Mouse (Mus musculus): ENCODE measurements around the gene Atf6. TPM values are rescaled to one million over a fixed set of nuclear protein-coding genes. Genes with fewer than 3 reads are reported as not detected.

Atf6 gene
- polyA plus RNA-seq, 1 experiment from 2014 or later, result 7.5 TPM

DNA sequence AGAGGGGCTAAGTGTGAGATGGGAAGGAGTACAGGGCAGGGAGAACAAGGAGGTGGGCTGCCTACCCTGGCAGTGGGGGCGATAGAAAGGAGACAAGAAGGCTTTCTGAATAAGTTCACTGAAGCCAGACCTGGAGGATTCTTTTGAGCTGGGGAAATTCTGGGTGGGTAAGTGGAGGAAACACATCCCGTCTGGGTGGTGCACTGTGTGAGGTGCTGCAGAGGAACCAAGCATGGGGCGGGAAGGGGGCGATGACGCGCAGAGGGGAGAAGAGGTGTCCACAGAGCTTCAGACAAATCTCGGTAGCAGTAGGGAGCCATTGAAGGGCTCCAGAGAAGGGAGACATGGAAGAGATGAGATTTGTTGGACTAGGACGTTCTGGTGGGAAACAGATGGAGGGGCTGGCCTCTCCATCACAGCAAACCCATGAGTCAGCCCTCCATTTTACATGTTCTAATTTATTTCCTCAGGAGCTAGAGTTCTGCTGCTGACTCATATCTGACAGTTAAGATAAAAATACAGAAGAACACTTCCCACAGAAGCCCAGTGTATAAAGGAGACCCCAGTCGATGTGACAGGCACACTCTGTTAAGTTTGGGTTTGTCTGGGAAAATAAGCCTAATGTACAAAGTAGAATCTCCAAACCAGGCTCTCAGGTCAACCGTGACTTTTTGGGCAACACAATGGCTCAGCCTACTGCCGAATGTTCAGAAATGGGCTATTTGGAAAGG, 135.5 kb downstream of the Atf6 start:
- 82% methylated on average over 11 of the region's 11 CpGs for WGBS
- no peak overlapping the region for H3K4me3 ChIP-seq
- no peak overlapping the region for H3K27ac ChIP-seq (replicated peaks)
- H3K36me3 ChIP-seq, result no peaks in the 10 kb centered on the region
- no peaks in the 10 kb centered on the region for H3K4me1 ChIP-seq
- no peaks in the 10 kb centered on the region for H3K9me3 ChIP-seq (replicated peaks)
- no peak for DNase-seq (ENCODE audit: low spot score)
- H3K27me3 ChIP-seq (ENCODE audit: low read depth, poor library complexity, severe bottlenecking), result no peaks in the 10 kb centered on the region

DNA sequence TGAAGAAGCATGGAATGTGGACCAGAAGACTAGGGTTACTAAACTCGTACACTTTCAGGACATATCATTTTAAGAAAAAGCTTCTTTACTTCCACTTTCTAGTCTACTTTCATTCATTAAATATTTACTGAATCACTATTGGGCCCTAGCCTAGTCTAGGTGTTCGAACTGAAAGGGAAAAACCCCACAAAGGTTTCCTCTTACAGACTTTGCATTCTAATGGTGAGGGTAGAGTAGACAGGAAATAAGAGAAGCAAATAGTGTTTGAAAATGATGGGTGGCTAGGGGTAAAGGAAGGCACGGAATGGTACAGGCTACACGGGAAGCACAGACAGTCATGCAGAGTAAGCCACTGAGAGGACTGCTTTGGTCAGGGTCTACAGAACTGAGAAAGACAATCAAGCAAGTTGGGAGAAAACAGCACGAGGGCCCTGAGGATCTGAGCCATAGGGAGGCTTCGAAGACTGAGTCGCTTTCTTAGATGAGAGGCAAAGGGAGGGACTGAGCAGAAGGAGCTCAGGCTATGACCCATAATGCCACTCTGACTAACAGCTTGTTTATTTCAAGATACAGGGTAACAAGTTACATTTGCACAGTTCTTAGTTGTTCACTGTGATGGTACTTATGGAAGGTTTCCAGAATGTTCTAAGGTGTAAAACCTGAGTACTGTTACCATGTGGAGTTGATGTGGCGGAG, 138.2 kb downstream of the Atf6 start:
- Histone ChIP-seq H3K36me3 (no peaks in the 10 kb centered on the region), H3K27me3 (ENCODE audit: low read depth, poor library complexity, severe bottlenecking) (no peaks in the 10 kb centered on the region), H3K27ac (replicated peaks) (no peak overlapping the region), H3K9me3 (replicated peaks) (no peaks in the 10 kb centered on the region), H3K4me3 (no peak overlapping the region), H3K4me1 (no peaks in the 10 kb centered on the region)
- no peak for DNase-seq (ENCODE audit: low spot score)
- 87% methylated on average over 8 of the region's 8 CpGs for WGBS

DNA sequence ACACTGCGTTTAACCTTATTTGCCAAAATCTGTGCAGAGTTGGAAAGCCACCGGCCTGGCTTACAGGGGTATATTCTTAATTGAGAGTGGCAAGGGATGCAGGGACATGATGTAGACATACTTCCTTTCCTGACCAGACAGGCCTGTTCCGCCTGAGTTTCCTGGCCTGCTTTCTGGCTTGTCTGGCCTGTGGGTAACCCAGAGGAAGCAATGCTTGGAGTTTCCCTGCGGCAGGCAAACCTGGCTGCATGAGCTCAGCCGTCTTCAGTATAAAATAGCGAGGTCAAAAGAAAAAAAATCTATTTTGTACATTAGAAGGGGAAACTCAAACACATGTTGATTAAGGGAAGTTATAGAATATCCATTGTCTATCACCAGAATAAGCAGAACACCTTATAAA, 139.0 kb downstream of the Atf6 start:
- DNase-seq (ENCODE audit: low spot score), result no peak
- H3K9me3 ChIP-seq (replicated peaks), result no peaks in the 10 kb centered on the region
- no peaks in the 10 kb centered on the region for H3K36me3 ChIP-seq
- H3K4me1 ChIP-seq, result no peaks in the 10 kb centered on the region
- no peak overlapping the region for H3K4me3 ChIP-seq
- no peak overlapping the region for H3K27ac ChIP-seq (replicated peaks)
- WGBS, result 83% methylated on average over 6 of the region's 6 CpGs
- H3K27me3 ChIP-seq (ENCODE audit: low read depth, poor library complexity, severe bottlenecking), result no peaks in the 10 kb centered on the region

DNA sequence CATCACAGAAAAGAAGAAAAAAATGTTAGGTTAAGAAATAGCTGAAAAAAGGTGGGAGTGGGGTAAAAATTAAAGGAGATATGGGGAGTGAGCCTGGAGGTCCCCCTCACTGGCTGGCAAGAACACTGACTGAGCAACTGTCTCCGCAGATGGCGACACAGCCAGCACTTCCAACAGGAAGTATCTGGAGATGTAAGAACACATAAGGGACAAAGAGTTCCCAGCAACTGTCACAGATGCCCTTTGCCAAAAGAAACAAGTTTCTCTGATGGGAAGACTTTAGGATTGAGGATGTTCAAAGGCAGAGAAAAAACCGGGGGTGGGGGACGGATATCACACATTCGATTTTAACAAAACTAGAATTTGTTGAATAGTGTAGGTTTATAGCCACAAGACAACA, 146.0 kb downstream of the Atf6 start:
- Histone ChIP-seq H3K9me3 (replicated peaks) (no peaks in the 10 kb centered on the region), H3K4me3 (no peak overlapping the region), H3K27me3 (ENCODE audit: low read depth, poor library complexity, severe bottlenecking) (no peaks in the 10 kb centered on the region), H3K27ac (replicated peaks) (no peak overlapping the region), H3K36me3 (no peaks in the 10 kb centered on the region), H3K4me1 (peaks cover 4% of the 10 kb centered on the region; the same call in 1 of the 2 replicates)
- 87% methylated on average over 5 of the region's 5 CpGs for WGBS
- no peak for DNase-seq (ENCODE audit: low spot score)

DNA sequence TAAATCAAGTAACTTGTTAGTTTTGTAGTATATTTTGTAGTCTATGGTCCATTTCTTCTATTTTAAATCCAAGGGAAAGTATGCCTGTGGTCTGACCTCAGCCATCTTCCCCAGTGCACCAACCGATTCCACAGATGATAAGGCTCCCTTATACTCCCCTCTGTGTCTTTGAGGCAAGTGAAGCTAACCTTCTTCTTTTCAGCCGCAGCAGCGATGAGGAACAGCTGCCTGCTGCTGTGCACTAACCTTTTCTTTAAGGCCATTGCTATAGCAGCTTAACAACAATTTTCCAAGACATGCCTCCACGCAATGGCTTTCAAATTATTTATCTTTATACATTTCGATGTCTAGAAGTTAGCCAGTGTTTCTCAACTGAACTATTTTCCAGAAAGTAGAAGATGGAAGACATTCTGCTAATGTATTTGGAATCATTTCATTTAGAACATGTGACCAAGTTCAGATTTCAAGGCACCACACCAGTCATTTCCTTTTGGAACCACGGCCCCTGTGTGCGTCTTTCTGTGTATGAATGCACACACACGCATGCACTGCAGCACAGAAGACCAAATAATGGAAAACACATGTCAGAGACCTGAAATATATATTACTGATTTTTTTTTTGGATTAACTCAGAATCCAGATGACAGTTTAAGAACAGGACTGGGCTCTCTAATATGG, 149.3 kb downstream of the Atf6 start:
- Histone ChIP-seq H3K4me3 (no peak overlapping the region), H3K4me1 (peaks cover 4% of the 10 kb centered on the region; the same call in 1 of the 2 replicates), H3K36me3 (no peaks in the 10 kb centered on the region), H3K27me3 (ENCODE audit: low read depth, poor library complexity, severe bottlenecking) (no peaks in the 10 kb centered on the region), H3K27ac (replicated peaks) (no peak overlapping the region), H3K9me3 (replicated peaks) (no peaks in the 10 kb centered on the region)
- 78% methylated on average over 8 of the region's 8 CpGs for WGBS
- DNase-seq (ENCODE audit: low spot score), result no peak

DNA sequence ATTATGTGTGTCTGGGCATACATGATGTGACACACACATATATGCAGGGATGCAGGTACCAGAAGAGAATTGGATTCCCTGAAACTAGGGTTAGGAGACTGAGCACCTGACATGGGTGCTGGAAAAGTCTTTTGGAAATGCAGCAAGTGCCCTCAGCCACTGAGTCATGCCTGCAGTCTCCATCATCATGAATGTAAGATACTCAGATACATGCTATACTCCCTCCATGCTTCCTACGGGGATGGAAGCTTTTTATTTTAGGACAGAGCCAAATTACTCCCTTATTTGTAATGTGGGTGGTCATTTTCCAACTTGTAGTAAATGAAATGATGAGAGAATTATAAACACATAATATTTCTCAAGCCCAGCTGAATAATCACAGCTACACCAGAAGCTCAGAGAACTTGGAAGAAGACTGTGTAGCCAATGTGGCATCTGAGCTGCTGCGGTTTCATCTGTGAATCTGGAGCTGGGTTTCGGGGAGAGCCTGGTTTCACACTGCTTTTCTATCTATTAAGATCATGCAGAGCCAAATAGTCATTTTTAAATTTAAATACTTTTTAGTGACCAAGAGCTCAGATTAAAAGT, 150.2 kb downstream of the Atf6 start:
- H3K36me3 ChIP-seq, result no peaks in the 10 kb centered on the region
- no peaks in the 10 kb centered on the region for H3K27me3 ChIP-seq (ENCODE audit: low read depth, poor library complexity, severe bottlenecking)
- 94% methylated on average over 3 of the region's 3 CpGs for WGBS
- no peak overlapping the region for H3K27ac ChIP-seq (replicated peaks)
- DNase-seq (ENCODE audit: low spot score), result no peak
- no peaks in the 10 kb centered on the region for H3K9me3 ChIP-seq (replicated peaks)
- peaks cover 4% of the 10 kb centered on the region; the same call in 1 of the 2 replicates for H3K4me1 ChIP-seq
- no peak overlapping the region for H3K4me3 ChIP-seq

DNA sequence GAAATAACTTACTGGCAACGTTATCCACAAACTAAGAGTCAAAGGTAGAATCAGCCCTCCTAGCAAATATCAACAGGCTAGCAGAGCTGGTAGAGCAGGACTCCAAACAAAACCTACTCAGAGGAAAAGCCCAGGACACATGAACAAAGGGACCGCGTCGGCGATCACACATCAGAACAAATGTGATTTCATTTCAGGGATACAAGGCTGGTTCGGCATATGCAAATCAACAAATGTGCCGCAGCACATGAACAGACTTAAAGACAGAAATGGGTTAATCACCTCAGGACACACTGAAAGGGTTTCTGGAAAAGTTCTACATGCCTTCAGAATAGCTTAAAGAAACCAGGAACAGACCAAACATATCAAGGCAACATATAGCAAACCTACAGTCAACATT, 155.8 kb downstream of the Atf6 start:
- 92% methylated on average over 7 of the region's 7 CpGs for WGBS
- Histone ChIP-seq H3K4me3 (no peak overlapping the region), H3K36me3 (0 out of 2 replicates have a peak, but pooled peaks cover 3% of the 10 kb centered on the region), H3K27me3 (ENCODE audit: low read depth, poor library complexity, severe bottlenecking) (no peaks in the 10 kb centered on the region), H3K4me1 (no peaks in the 10 kb centered on the region), H3K27ac (replicated peaks) (no peak overlapping the region), H3K9me3 (replicated peaks) (no peaks in the 10 kb centered on the region)
- DNase-seq (ENCODE audit: low spot score), result no peak

DNA sequence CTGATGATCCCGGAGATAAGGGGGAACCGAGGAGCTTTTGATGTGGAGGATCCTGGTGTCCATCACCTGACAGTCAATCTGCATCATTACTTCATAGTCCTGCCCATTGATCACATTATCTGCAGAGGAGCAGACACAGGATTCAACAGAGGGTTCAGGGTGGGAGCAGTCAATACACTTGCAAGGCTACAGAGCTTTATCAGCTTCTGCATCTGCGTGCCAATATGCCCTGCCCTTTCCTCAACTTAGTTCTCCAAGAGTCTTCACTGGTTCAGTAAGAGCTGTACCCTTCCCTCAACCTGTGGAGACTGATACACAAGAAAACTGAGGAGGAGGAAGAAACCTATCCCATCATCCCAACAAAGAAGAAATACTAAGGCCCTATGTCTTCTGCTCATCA, 157.6 kb downstream of the Atf6 start:
- 91% methylated on average over 3 of the region's 3 CpGs for WGBS
- Histone ChIP-seq H3K27me3 (ENCODE audit: low read depth, poor library complexity, severe bottlenecking) (no peaks in the 10 kb centered on the region), H3K36me3 (0 out of 2 replicates have a peak, but pooled peaks cover 3% of the 10 kb centered on the region), H3K9me3 (replicated peaks) (no peaks in the 10 kb centered on the region), H3K4me3 (no peak overlapping the region), H3K4me1 (no peaks in the 10 kb centered on the region), H3K27ac (replicated peaks) (no peak overlapping the region)
- DNase-seq (ENCODE audit: low spot score), result no peak

DNA sequence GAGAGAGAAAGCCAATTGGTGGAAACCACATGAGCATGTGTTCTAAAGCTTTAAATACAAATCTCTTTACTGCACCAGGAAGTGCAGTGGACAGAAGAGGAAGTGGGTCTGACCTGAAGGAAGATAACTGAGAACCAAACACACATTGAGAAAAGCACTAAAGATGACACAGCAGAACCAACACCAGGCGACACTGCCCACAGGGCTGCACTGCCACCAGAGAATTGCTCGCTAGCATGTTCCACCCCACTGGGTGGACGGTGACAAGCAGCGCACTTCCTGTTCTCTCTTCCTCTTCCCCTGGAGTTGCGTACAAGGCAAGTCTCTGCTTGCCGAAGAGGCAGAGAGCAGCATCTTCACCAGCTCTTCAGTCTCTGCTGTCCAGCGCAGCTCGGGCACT, 158.1 kb downstream of the Atf6 start:
- Histone ChIP-seq H3K27me3 (ENCODE audit: low read depth, poor library complexity, severe bottlenecking) (no peaks in the 10 kb centered on the region), H3K4me1 (no peaks in the 10 kb centered on the region), H3K4me3 (no peak overlapping the region), H3K36me3 (0 out of 2 replicates have a peak, but pooled peaks cover 3% of the 10 kb centered on the region), H3K27ac (replicated peaks) (no peak overlapping the region), H3K9me3 (replicated peaks) (no peaks in the 10 kb centered on the region)
- no peak for DNase-seq (ENCODE audit: low spot score)
- 91% methylated on average over 8 of the region's 8 CpGs for WGBS

DNA sequence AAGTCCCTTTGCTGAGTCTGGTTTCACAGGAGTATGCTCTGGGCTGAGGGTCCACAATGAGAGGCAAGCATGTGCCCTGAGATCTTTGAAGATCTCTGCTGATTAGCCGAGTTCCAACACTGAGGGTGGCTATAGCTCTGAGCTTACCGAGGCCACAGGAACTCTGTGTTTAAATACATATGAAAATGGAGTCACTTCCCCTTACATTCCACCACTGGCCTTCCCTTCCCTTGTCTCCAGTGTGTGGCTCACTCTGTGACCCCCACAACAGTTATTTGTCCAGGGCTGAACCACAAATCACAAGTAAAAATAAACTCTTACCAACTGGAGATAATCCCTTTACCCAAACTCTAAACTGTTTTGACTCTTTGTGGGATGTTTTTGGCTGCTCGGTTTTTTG, 158.5 kb downstream of the Atf6 start:
- no peak overlapping the region for H3K4me3 ChIP-seq
- no peak overlapping the region for H3K27ac ChIP-seq (replicated peaks)
- 0 out of 2 replicates have a peak, but pooled peaks cover 3% of the 10 kb centered on the region for H3K36me3 ChIP-seq
- no peaks in the 10 kb centered on the region for H3K9me3 ChIP-seq (replicated peaks)
- no peaks in the 10 kb centered on the region for H3K4me1 ChIP-seq
- 81% methylated on average over 3 of the region's 3 CpGs for WGBS
- DNase-seq (ENCODE audit: low spot score), result no peak
- no peaks in the 10 kb centered on the region for H3K27me3 ChIP-seq (ENCODE audit: low read depth, poor library complexity, severe bottlenecking)

DNA sequence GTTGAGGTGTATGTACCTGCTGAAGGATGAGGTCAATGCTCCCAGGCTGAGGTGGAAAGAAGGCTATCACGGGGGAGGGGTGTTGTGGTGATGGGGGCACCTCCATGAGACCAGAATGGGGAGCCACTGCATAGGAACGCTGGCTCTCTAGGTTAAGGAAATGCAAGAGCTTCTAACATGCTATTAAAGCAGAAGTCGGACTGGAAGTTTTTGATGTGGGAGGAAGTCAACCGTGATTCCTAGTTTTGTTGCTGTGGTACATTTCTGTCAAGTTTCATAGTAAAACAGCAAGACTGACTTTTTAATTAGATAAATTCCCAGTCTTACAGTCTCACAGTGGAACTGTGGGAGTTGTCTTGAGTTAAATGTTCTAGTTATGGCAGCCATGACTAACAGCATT, 161.5 kb downstream of the Atf6 start:
- Histone ChIP-seq H3K27me3 (ENCODE audit: low read depth, poor library complexity, severe bottlenecking) (no peaks in the 10 kb centered on the region), H3K27ac (replicated peaks) (no peak overlapping the region), H3K36me3 (0 out of 2 replicates have a peak, but pooled peaks cover 3% of the 10 kb centered on the region), H3K4me3 (no peak overlapping the region), H3K4me1 (no peaks in the 10 kb centered on the region; the same call in 1 of the 2 replicates), H3K9me3 (replicated peaks) (no peaks in the 10 kb centered on the region)
- 95% methylated on average over 4 of the region's 4 CpGs for WGBS
- no peak for DNase-seq (ENCODE audit: low spot score)

DNA sequence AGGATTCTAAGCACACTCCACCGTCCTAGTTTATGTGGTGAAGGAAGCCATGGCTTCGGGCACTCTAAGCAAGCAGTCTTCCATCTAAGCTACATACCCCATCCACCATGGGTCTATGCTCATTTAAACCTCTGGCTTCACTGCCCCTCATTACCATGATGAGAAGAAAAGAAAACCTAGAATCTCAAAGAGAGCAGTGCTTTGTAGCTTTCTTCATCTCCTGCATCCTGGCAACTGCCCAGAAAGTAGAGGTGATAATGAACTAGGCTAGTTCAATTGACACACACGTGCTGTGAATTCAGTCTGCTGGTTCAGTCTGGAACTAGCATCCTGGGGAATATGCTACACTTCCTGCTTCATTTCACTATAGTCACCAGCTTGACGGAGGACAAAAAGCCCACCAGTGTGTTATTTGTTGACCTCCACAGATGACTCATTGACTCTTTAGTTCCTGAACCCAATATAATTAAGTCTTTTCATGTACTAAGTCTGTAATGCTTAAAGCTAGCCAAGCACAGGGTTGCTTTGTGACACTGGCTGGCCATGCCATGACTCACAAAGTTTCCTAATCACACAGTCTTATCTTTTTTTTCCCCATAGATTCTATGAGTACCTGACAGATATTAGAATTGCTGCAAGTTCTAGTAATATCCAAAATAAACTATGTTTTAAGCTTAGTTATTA, 162.5 kb downstream of the Atf6 start:
- 0 out of 2 replicates have a peak, but pooled peaks cover 3% of the 10 kb centered on the region for H3K36me3 ChIP-seq
- no peaks in the 10 kb centered on the region; the same call in 1 of the 2 replicates for H3K4me1 ChIP-seq
- H3K4me3 ChIP-seq, result no peak overlapping the region
- DNase-seq (ENCODE audit: low spot score), result no peak
- H3K27ac ChIP-seq (replicated peaks), result no peak overlapping the region
- H3K9me3 ChIP-seq (replicated peaks), result no peaks in the 10 kb centered on the region
- WGBS, result 80% methylated on average over 4 of the region's 4 CpGs
- H3K27me3 ChIP-seq (ENCODE audit: low read depth, poor library complexity, severe bottlenecking), result no peaks in the 10 kb centered on the region
